ENCODE assay signal across 14 mouse cellular contexts in the genomic region with DNA sequence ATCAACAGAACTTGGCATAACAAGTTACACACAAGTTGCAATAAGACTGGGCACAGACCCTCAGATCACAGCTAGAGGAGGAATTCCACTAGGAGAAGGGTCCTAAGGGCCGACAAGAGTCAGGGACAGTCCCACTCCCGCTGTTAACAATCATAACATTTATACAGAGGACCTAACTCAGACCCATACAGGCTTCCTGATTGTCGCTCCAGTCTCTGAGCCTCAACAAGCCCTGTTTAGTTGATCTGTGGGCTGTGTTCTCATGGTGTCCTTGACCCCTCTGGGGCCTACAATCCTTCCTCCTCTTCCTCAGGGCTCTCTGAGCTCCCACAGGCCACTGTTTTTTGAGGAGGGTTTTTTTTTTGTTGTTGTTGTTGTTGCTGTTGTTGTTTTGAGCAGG. TPM values are rescaled to one million over a fixed set of nuclear protein-coding genes. Genes with fewer than 3 reads are reported as not detected.
DNase-seq lines count a peak whose midpoint lies in the region; ATAC-seq and TF ChIP-seq lines count a peak whose summit lies in the region.
"Had no signal": no experiment of that assay in that cellular context is flagged by ENCODE, and none has a peak within 500 bp of the region (broad histone marks: within the 10 kb centered on the region; RNA-seq: fewer than 3 reads in every experiment).

No protein-coding gene starts in this region.

- ATAC-seq in forebrain, embryonic 12.5 days (ENCODE audit: low FRiP score) = no peak
- ATAC-seq in forebrain, embryonic 11.5 days (replicated peaks; ENCODE audit: low FRiP score) = no peak
- no peak for ATAC-seq in hindbrain, embryonic 13.5 days (ENCODE audit: low FRiP score)
- no peak for ATAC-seq in hindbrain, embryonic 12.5 days (ENCODE audit: low FRiP score)
- ATAC-seq in midbrain, embryonic 11.5 days (ENCODE audit: low FRiP score) = no peak
- no peak for ATAC-seq in midbrain, embryonic 13.5 days
- ATAC-seq in liver, postnatal 0 days = no peak

- H3K27me3 ChIP-seq in forebrain, embryonic 12.5 days = no peaks in the 10 kb centered on the region
- no peaks in the 10 kb centered on the region for H3K27me3 ChIP-seq in forebrain, embryonic 11.5 days (ENCODE audit: control insufficient read depth, insufficient read depth, low read length)
- no peaks in the 10 kb centered on the region for H3K27me3 ChIP-seq in hindbrain, embryonic 13.5 days
- no peaks in the 10 kb centered on the region for H3K27me3 ChIP-seq in hindbrain, embryonic 12.5 days
- H3K27me3 ChIP-seq in midbrain, embryonic 11.5 days (ENCODE audit: control insufficient read depth, insufficient read depth, low read length) = no peaks in the 10 kb centered on the region
- H3K27me3 ChIP-seq in midbrain, embryonic 13.5 days = no peaks in the 10 kb centered on the region
- no peaks in the 10 kb centered on the region for H3K27me3 ChIP-seq in liver, postnatal 0 days (ENCODE audit: insufficient read depth, low read length)
- H3K27me3 ChIP-seq: liver, embryonic 13.5 days had no signal

- 0 out of 2 replicates have a peak overlapping the region, but pooled peaks have one; percentile 19 for H3K27ac ChIP-seq in forebrain, embryonic 12.5 days
- no peak overlapping the region for H3K27ac ChIP-seq in forebrain, embryonic 11.5 days (ENCODE audit: low read depth, low read length)
- H3K27ac ChIP-seq in hindbrain, embryonic 13.5 days = peak overlapping the region; percentile 97; the same call in 1 of the 2 replicates
- no peak overlapping the region for H3K27ac ChIP-seq in hindbrain, embryonic 12.5 days
- no peak overlapping the region for H3K27ac ChIP-seq in midbrain, embryonic 11.5 days (ENCODE audit: low read depth, low read length)
- H3K27ac ChIP-seq in midbrain, embryonic 13.5 days = no peak overlapping the region
- peak overlapping the region; percentile 24; the same call in 1 of the 2 replicates for H3K27ac ChIP-seq in liver, postnatal 0 days (ENCODE audit: low read depth)

- no peak for DNase-seq in forebrain, embryonic 11.5 days (ENCODE audit: low spot score)
- peak; percentile 84 for DNase-seq in midbrain, embryonic 11.5 days (ENCODE audit: low spot score, missing footprints)
- no peak for DNase-seq in liver, postnatal 0 days
- no peak for DNase-seq in thymus, adult 18-20 months
- DNase-seq: cerebellum, adult 18-20 months; kidney, adult 8-10 months; liver, embryonic 13.5 days; right cerebral cortex, adult 18-20 months; thymus, adult 2 months had no signal

- no peak overlapping the region for H3K4me3 ChIP-seq in forebrain, embryonic 12.5 days (replicated peaks)
- H3K4me3 ChIP-seq in forebrain, embryonic 11.5 days (ENCODE audit: low read depth, low read length) = no peak overlapping the region
- no peak overlapping the region for H3K4me3 ChIP-seq in hindbrain, embryonic 13.5 days
- no peak overlapping the region for H3K4me3 ChIP-seq in hindbrain, embryonic 12.5 days
- H3K4me3 ChIP-seq in midbrain, embryonic 11.5 days (ENCODE audit: low read depth, low read length) = no peak overlapping the region
- H3K4me3 ChIP-seq in midbrain, embryonic 13.5 days (replicated peaks) = no peak overlapping the region
- H3K4me3 ChIP-seq in liver, postnatal 0 days (ENCODE audit: low read depth, low read length) = no peak overlapping the region
- H3K4me3 ChIP-seq: liver, embryonic 13.5 days had no signal

- 37% methylated on average over 3 of the region's 3 CpGs for WGBS in forebrain, embryonic 12.5 days
- 46% methylated on average over 3 of the region's 3 CpGs for WGBS in forebrain, embryonic 11.5 days
- 45% methylated on average over 3 of the region's 3 CpGs for WGBS in hindbrain, embryonic 13.5 days
- 37% methylated on average over 3 of the region's 3 CpGs for WGBS in hindbrain, embryonic 12.5 days
- WGBS in midbrain, embryonic 11.5 days = 49% methylated on average over 3 of the region's 3 CpGs
- WGBS in midbrain, embryonic 13.5 days = 61% methylated on average over 3 of the region's 3 CpGs
- 83% methylated on average over 3 of the region's 3 CpGs for WGBS in liver, postnatal 0 days (ENCODE audit: insufficient replicate concordance)

- TF ChIP-seq EP300 in liver, postnatal 0 days (IDR thresholded peaks at IDR 0.05; ENCODE audit: low read depth) = no peak

- no peaks in the 10 kb centered on the region for H3K9me3 ChIP-seq in forebrain, embryonic 12.5 days
- H3K9me3 ChIP-seq in forebrain, embryonic 11.5 days (ENCODE audit: control insufficient read depth, low read length) = no peaks in the 10 kb centered on the region
- no peaks in the 10 kb centered on the region for H3K9me3 ChIP-seq in hindbrain, embryonic 13.5 days
- H3K9me3 ChIP-seq in hindbrain, embryonic 12.5 days (replicated peaks) = no peaks in the 10 kb centered on the region
- H3K9me3 ChIP-seq in midbrain, embryonic 11.5 days (ENCODE audit: control insufficient read depth, low read length) = no peaks in the 10 kb centered on the region
- no peaks in the 10 kb centered on the region for H3K9me3 ChIP-seq in midbrain, embryonic 13.5 days
- no peaks in the 10 kb centered on the region for H3K9me3 ChIP-seq in liver, postnatal 0 days (ENCODE audit: low read length)
- H3K9me3 ChIP-seq: G1E; liver, embryonic 13.5 days had no signal

- no peaks in the 10 kb centered on the region for H3K36me3 ChIP-seq in forebrain, embryonic 12.5 days (replicated peaks)
- H3K36me3 ChIP-seq in forebrain, embryonic 11.5 days (ENCODE audit: control insufficient read depth, insufficient read depth, low read length) = no peaks in the 10 kb centered on the region
- H3K36me3 ChIP-seq in hindbrain, embryonic 13.5 days = no peaks in the 10 kb centered on the region
- no peaks in the 10 kb centered on the region for H3K36me3 ChIP-seq in hindbrain, embryonic 12.5 days
- H3K36me3 ChIP-seq in midbrain, embryonic 11.5 days (ENCODE audit: control insufficient read depth, insufficient read depth, low read length) = no peaks in the 10 kb centered on the region
- H3K36me3 ChIP-seq in midbrain, embryonic 13.5 days = no peaks in the 10 kb centered on the region
- no peaks in the 10 kb centered on the region for H3K36me3 ChIP-seq in liver, postnatal 0 days (replicated peaks; ENCODE audit: insufficient read depth, low read length)
- H3K36me3 ChIP-seq: G1E; liver, embryonic 13.5 days had no signal

- peaks cover 21% of the 10 kb centered on the region for H3K4me1 ChIP-seq in forebrain, embryonic 12.5 days
- H3K4me1 ChIP-seq in forebrain, embryonic 11.5 days (replicated peaks; ENCODE audit: control insufficient read depth, insufficient read depth, low read length) = no peaks in the 10 kb centered on the region; the same call in 1 of the 2 replicates
- H3K4me1 ChIP-seq in hindbrain, embryonic 13.5 days (replicated peaks) = peaks cover 15% of the 10 kb centered on the region
- H3K4me1 ChIP-seq in hindbrain, embryonic 12.5 days = peaks cover 11% of the 10 kb centered on the region
- H3K4me1 ChIP-seq in midbrain, embryonic 11.5 days (ENCODE audit: control insufficient read depth, insufficient read depth, low read length) = peaks cover 17% of the 10 kb centered on the region
- H3K4me1 ChIP-seq in midbrain, embryonic 13.5 days (replicated peaks) = peaks cover 13% of the 10 kb centered on the region
- H3K4me1 ChIP-seq in liver, postnatal 0 days (ENCODE audit: insufficient read depth) = peaks cover 19% of the 10 kb centered on the region

- no peak overlapping the region for H3K4me2 ChIP-seq in forebrain, embryonic 12.5 days
- no peak overlapping the region for H3K4me2 ChIP-seq in forebrain, embryonic 11.5 days (ENCODE audit: low read depth, low read length, severe bottlenecking)
- H3K4me2 ChIP-seq in hindbrain, embryonic 13.5 days = no peak overlapping the region
- no peak overlapping the region for H3K4me2 ChIP-seq in hindbrain, embryonic 12.5 days (replicated peaks)
- no peak overlapping the region for H3K4me2 ChIP-seq in midbrain, embryonic 11.5 days
- no peak overlapping the region for H3K4me2 ChIP-seq in midbrain, embryonic 13.5 days (replicated peaks)
- H3K4me2 ChIP-seq in liver, postnatal 0 days (ENCODE audit: low read depth, low read length) = no peak overlapping the region
- H3K4me2 ChIP-seq: liver, embryonic 13.5 days had no signal

- H3K9ac ChIP-seq in forebrain, embryonic 12.5 days = no peak overlapping the region
- no peak overlapping the region for H3K9ac ChIP-seq in forebrain, embryonic 11.5 days (ENCODE audit: low read length)
- no peak overlapping the region for H3K9ac ChIP-seq in hindbrain, embryonic 13.5 days
- no peak overlapping the region for H3K9ac ChIP-seq in hindbrain, embryonic 12.5 days
- H3K9ac ChIP-seq in midbrain, embryonic 11.5 days (ENCODE audit: low read length) = no peak overlapping the region; the same call in 1 of the 2 replicates
- no peak overlapping the region for H3K9ac ChIP-seq in midbrain, embryonic 13.5 days (replicated peaks)
- H3K9ac ChIP-seq in liver, postnatal 0 days (replicated peaks) = no peak overlapping the region
- H3K9ac ChIP-seq: liver, embryonic 13.5 days had no signal

- no peak for TF ChIP-seq CTCF in liver, postnatal 0 days (IDR thresholded peaks at IDR 0.05; ENCODE audit: low read depth)

RNA-seq across cellular contexts. Expression of a gene that starts 18.2 kb away (rescaled TPM):
- 126 and 139 TPM in 2 replicates for polyA plus RNA-seq in forebrain, embryonic 12.5 days (2016; fragmentation: Nextera tagmentation; extraction: Ambion mirVana)
- 124 and 130 TPM in 2 replicates for polyA plus RNA-seq in forebrain, embryonic 11.5 days (2014; fragmentation: Nextera tagmentation; extraction: Ambion mirVana)
- polyA plus RNA-seq in hindbrain, embryonic 13.5 days (2015; fragmentation: Nextera tagmentation; extraction: Ambion mirVana) = 80.1 and 80.9 TPM in 2 replicates
- 122 and 123 TPM in 2 replicates for polyA plus RNA-seq in hindbrain, embryonic 12.5 days (2016; fragmentation: Nextera tagmentation; extraction: Ambion mirVana)
- polyA plus RNA-seq in midbrain, embryonic 11.5 days (2014; fragmentation: Nextera tagmentation; extraction: Ambion mirVana) = 119 and 131 TPM in 2 replicates
- 87.8 and 94.2 TPM in 2 replicates for polyA plus RNA-seq in midbrain, embryonic 13.5 days (2015; fragmentation: Nextera tagmentation; extraction: Ambion mirVana)
- polyA plus RNA-seq in liver, postnatal 0 days (2015; fragmentation: Nextera tagmentation; extraction: Ambion mirVana) = 33.1 and 38.1 TPM in 2 replicates

Comparison
In these comparisons a context has a peak if more than half of its experiments do, and no peak if none do; other contexts are left out.
1. H3K27ac ChIP-seq: peak in forebrain, embryonic 12.5 days (single experiment), hindbrain, embryonic 13.5 days (single experiment) and liver, postnatal 0 days (single experiment); none in forebrain, embryonic 11.5 days (single experiment), hindbrain, embryonic 12.5 days (single experiment), midbrain, embryonic 11.5 days (single experiment) and midbrain, embryonic 13.5 days (single experiment).